Comparison of ENCODE assay signal across 17 mouse cellular contexts in the genomic region with DNA sequence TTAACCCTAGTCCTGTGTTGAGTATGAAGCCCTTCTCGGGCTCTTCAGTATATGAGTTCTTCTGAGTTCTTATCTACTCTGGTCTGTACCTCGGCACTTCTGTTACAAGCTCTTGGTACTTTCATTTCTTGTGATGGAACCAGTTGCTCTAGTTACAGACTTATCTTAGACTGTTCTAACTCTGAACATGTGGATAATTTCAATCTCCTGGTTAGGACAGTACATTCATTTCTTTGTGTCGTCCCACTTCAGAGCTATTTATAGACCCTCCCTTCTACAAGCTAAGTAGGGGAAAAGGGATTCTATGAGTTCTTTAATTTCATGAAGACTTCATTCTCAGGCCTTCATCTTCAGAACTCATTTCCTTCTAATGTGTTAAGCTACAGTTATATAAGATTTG.
"Had no signal": no experiment of that assay in that cellular context is flagged by ENCODE, and none has a peak within 500 bp of the region (broad histone marks: within the 10 kb centered on the region; RNA-seq: fewer than 3 reads in every experiment).

No protein-coding gene starts in this region.

- H3K9me3 ChIP-seq: liver, embryonic 13.5 days had no signal

- H3K27me3 ChIP-seq: liver, embryonic 13.5 days had no signal

- H3K4me2 ChIP-seq: liver, embryonic 13.5 days; midbrain, embryonic 11.5 days had no signal

- H3K4me3 ChIP-seq: left cerebral cortex, adult 2 months; liver, embryonic 13.5 days had no signal

- DNase-seq: kidney, postnatal 10 days; kidney, postnatal 36 days; layer of hippocampus, postnatal 36 days; liver, embryonic 13.5 days; lung, adult 2 months; lung, postnatal 14 days; lung, postnatal 4 days; midbrain, embryonic 14.5 days; right cerebral cortex, adult 18-20 months; right cerebral cortex, postnatal 14 days; right cerebral cortex, postnatal 4 days; thymus, adult 2 months; thymus, postnatal 14 days; thymus, postnatal 4 days had no signal

- H3K27ac ChIP-seq: left cerebral cortex, adult 2 months; liver, embryonic 13.5 days; stomach, postnatal 0 days had no signal

- H3K9ac ChIP-seq: liver, embryonic 13.5 days had no signal
